Mouse (Mus musculus) C2C12 (cell line): ENCODE measurements at regions not wholly inside any gene's neighbourhood (a gene's known extent, or its start where the extent isn't known, plus 50 kb on each side); places are given as distances from the start of the nearest gene placed in this dataset.

Source experiments
- H3K27me3 ChIP-seq: one replicate; pipeline ENCODE4 v1.6.1; 2011; ENCODE audit not compliant: control insufficient read depth, insufficient read depth, insufficient read length
- H3K36me3 ChIP-seq: one replicate; pipeline ENCODE4 v1.6.1; 2011; ENCODE audit not compliant: control insufficient read depth, insufficient read depth
- H3K4me3 ChIP-seq: one replicate; pipeline ENCODE4 v1.5.1; 2011; ENCODE audit warnings: mild to moderate bottlenecking, control low read depth; ENCODE audit not compliant: poor library complexity, insufficient read depth, severe bottlenecking
- H3K79me2 ChIP-seq: one replicate; pipeline ENCODE4 v1.6.1; 2011; ENCODE audit not compliant: control insufficient read depth, insufficient read depth
- H3K79me3 ChIP-seq: one replicate; pipeline ENCODE4 v1.6.1; 2011; ENCODE audit warnings: low read depth, control low read depth
- H3ac ChIP-seq: one replicate; pipeline ENCODE3; 2011; ENCODE audit warnings: low read depth; ENCODE audit not compliant: control insufficient read depth, insufficient read length
- CEBPB ChIP-seq: IDR thresholded peaks from one replicate; pipeline ENCODE4 v1.6.1; 2011; ENCODE audit warnings: low read depth, mild to moderate bottlenecking, control low read depth, moderate library complexity
- CTCF ChIP-seq: IDR thresholded peaks from one replicate; pipeline ENCODE4 v1.5.1; 2011; ENCODE audit not compliant: control insufficient read depth, insufficient read depth, insufficient read length
- FOSL1 ChIP-seq: IDR thresholded peaks from one replicate; pipeline ENCODE4 v1.8.0; 2011; ENCODE audit warnings: mild to moderate bottlenecking, low read length; ENCODE audit not compliant: poor library complexity, insufficient read depth, severe bottlenecking
- MAX ChIP-seq: IDR thresholded peaks from one replicate; pipeline ENCODE4 v1.6.1; 2011; ENCODE audit warnings: mild to moderate bottlenecking, control low read depth
- MYOD1 ChIP-seq: IDR thresholded peaks from one replicate; pipeline ENCODE4 v1.6.1; 2011; ENCODE audit warnings: low read depth; ENCODE audit not compliant: control insufficient read depth, insufficient read length
- MYOG ChIP-seq: IDR thresholded peaks from one replicate; pipeline ENCODE4 v1.6.1; 2011; ENCODE audit not compliant: control insufficient read depth, insufficient read length; ENCODE audit errors: extremely low read depth
- USF1 ChIP-seq: IDR thresholded peaks from one replicate; pipeline ENCODE4 v1.6.1; 2011; ENCODE audit warnings: low read depth, mild to moderate bottlenecking, control low read depth, moderate library complexity

DNA sequence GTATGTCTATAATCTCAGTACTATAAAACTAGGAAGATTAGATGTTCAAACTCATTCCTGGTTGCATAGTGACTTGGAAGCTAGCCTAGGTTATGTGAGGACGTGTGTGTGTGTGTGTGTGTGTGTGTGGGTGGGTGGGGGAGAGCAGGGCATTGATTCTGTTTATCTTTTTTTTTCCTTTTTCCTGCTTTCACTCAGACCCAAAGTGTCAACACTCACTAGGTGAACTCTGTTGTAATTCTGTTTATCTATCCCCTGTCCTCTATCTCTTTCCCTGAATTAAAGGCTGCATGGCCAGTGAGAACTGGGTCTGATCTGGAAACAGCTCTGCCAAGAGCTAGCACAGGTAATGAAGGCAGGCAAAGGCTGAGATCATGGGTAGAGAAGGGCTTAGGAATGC, 50.9 kb upstream of the Tle3 start:
- no peak overlapping the region for H3K4me3 ChIP-seq
- no peaks in the 10 kb centered on the region for H3K27me3 ChIP-seq
- TF ChIP-seq MYOG (no peak), FOSL1 (no peak), MYOD1 (no peak), MAX (no peak)
- H3K36me3 ChIP-seq, result no peaks in the 10 kb centered on the region
- no peaks in the 10 kb centered on the region for H3K79me3 ChIP-seq
- H3K79me2 ChIP-seq, result no peaks in the 10 kb centered on the region
- H3ac ChIP-seq, result no peak overlapping the region

DNA sequence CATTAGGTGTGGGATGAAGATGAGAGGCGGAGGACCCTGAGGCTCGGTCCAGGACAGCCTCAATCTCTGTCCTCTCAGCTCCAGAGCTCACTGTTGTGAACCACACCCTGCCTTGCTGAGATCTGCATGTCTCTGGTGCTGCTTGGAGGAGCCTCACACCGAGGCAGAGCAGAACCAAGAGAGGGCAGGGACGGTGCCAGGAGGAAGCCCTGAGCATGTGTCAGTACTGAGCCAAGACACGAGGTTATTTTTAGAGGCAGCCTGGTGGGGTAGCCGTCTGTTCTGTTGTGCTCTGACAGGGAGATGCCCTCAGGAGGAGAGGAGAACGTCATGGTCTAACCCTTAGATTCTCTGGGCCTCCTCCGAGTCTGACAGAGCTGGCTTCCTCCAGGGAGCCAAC, 50.3 kb upstream of the Tle3 start:
- Histone ChIP-seq H3K27me3 (no peaks in the 10 kb centered on the region), H3ac (peak overlapping the region; percentile 45), H3K79me2 (no peaks in the 10 kb centered on the region), H3K79me3 (no peaks in the 10 kb centered on the region), H3K4me3 (no peak overlapping the region), H3K36me3 (no peaks in the 10 kb centered on the region)
- no peak for TF ChIP-seq FOSL1
- no peak for TF ChIP-seq MYOD1
- no peak for TF ChIP-seq CTCF
- no peak for TF ChIP-seq CEBPB
- TF ChIP-seq USF1, result no peak
- TF ChIP-seq MYOG, result no peak

DNA sequence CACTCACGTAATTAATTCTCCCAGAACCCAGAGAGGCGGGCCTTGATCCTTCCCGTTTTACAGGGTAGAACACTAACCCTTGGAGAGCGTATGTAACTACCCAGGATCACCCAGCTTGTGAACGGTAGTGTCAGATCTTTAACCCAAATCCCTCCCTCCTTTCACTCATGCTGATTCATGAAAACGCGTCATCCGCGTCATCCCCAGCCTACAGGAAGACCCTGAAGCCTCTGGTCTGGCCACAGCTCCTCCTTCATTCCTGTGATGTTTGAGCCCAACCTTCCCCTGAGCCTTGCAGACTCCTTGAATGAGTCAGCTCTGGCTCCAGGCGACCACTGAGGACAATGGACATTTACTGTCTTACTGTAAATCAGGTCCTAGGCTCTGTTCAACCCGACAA, 49.8 kb upstream of the Tle3 start:
- no peaks in the 10 kb centered on the region for H3K36me3 ChIP-seq
- H3K79me2 ChIP-seq, result no peaks in the 10 kb centered on the region
- H3ac ChIP-seq, result peak overlapping the region; percentile 45
- H3K79me3 ChIP-seq, result no peaks in the 10 kb centered on the region
- H3K27me3 ChIP-seq, result no peaks in the 10 kb centered on the region
- TF ChIP-seq FOSL1 (no peak), MAX (no peak), CTCF (no peak), MYOG (no peak), USF1 (no peak), MYOD1 (no peak), CEBPB (no peak)
- H3K4me3 ChIP-seq, result no peak overlapping the region
